Mouse (Mus musculus): ENCODE data around the gene Gm17720.

Gm17720 gene

GRCm38 (mm10) chr8:110102653-110103052 is at the start of gene Gm17720:
Gm17720 (minus strand) TSS chr8:110102753.
- 97% methylated on average over 3 of the region's 3 CpGs for WGBS

- 4% methylated on average over 4 of the region's 4 CpGs for WGBS
These were observed 43.0 kb upstream of the Gm17720 start for GRCm38 (mm10) chr8:110145538-110145937.

- 81% methylated on average over 4 of the region's 4 CpGs for WGBS
These were observed 38.2 kb upstream of the Gm17720 start for GRCm38 (mm10) chr8:110140770-110141169.

- 55% methylated on average over 3 of the region's 3 CpGs for WGBS
These were observed 37.6 kb upstream of the Gm17720 start for GRCm38 (mm10) chr8:110140156-110140555.

GRCm38 (mm10) chr8:110135515-110135914 is 33.0 kb upstream of the Gm17720 start:
- WGBS, result 57% methylated on average over 7 of the region's 7 CpGs

GRCm38 (mm10) chr8:110134236-110134635 is 31.7 kb upstream of the Gm17720 start:
- 76% methylated on average over 8 of the region's 8 CpGs for WGBS

GRCm38 (mm10) chr8:110130537-110130936 is 28.0 kb upstream of the Gm17720 start:
- WGBS, result 19% methylated on average over 13 of the region's 13 CpGs

- WGBS, result 47% methylated on average over 6 of the region's 6 CpGs
These were observed 17.2 kb upstream of the Gm17720 start for GRCm38 (mm10) chr8:110119715-110120114.

- WGBS, result 91% methylated on average over 15 of the region's 15 CpGs
These were observed 877 bp downstream of the Gm17720 start for GRCm38 (mm10) chr8:110101676-110102075.

GRCm38 (mm10) chr8:110100907-110101306 is 1.6 kb downstream of the Gm17720 start, which contains the start of gene Gm21964:
Gm21964 (plus strand) TSS chr8:110101207.
- WGBS, result 88% methylated on average over 12 of the region's 12 CpGs

- 42% methylated on average over 1 of the region's 1 CpGs for WGBS
These were observed 10.7 kb downstream of the Gm17720 start for GRCm38 (mm10) chr8:110091869-110092268.

GRCm38 (mm10) chr8:110082416-110083105 is 20.0 kb downstream of the Gm17720 start:
- 77% methylated on average over 11 of the region's 11 CpGs for WGBS

- WGBS, result 5% methylated on average over 54 of the region's 54 CpGs
These were observed 23.0 kb downstream of the Gm17720 start, which contains the start of gene Zfp612 for GRCm38 (mm10) chr8:110079282-110080221. Zfp612 (plus strand) TSS chr8:110079746.

GRCm38 (mm10) chr8:110074496-110074895 is 28.1 kb downstream of the Gm17720 start:
- WGBS, result 82% methylated on average over 8 of the region's 8 CpGs

GRCm38 (mm10) chr8:110071600-110071999 is 31.0 kb downstream of the Gm17720 start:
- WGBS, result 16% methylated on average over 9 of the region's 9 CpGs

GRCm38 (mm10) chr8:110069706-110070105 is 32.8 kb downstream of the Gm17720 start:
- 90% methylated on average over 4 of the region's 4 CpGs for WGBS

GRCm38 (mm10) chr8:110065676-110066075 is 36.9 kb downstream of the Gm17720 start:
- 90% methylated on average over 4 of the region's 4 CpGs for WGBS

- 80% methylated on average over 18 of the region's 18 CpGs for WGBS
These were observed 37.8 kb downstream of the Gm17720 start for GRCm38 (mm10) chr8:110064606-110065365.

GRCm38 (mm10) chr8:110064161-110064560 is 38.4 kb downstream of the Gm17720 start:
- 77% methylated on average over 9 of the region's 9 CpGs for WGBS

GRCm38 (mm10) chr8:110058207-110058606 is 44.3 kb downstream of the Gm17720 start:
- WGBS, result 77% methylated on average over 8 of the region's 8 CpGs

- 80% methylated on average over 6 of the region's 6 CpGs for WGBS
These were observed 51.3 kb downstream of the Gm17720 start for GRCm38 (mm10) chr8:110051208-110051607.

GRCm38 (mm10) chr8:110040509-110040908 is 62.0 kb downstream of the Gm17720 start:
- 85% methylated on average over 4 of the region's 4 CpGs for WGBS
